Mouse (Mus musculus) heart, adult 2 months (tissue): Measurements from ENCODE around the gene Ncapd3.

Source experiments
- CTCF ChIP-seq: fragments of 200-600 bp; IDR thresholded peaks from 2 replicates; pipeline ENCODE4 v1.8.1; 2022; ENCODE audit warnings: antibody characterized with exemption, mild to moderate bottlenecking, moderate library complexity
- EP300 ChIP-seq: fragments of 200-500 bp; IDR thresholded peaks from 2 replicates; pipeline ENCODE4 v1.6.1; 2011; ENCODE audit warnings: low read depth, low read length, control low read depth; ENCODE audit not compliant: insufficient read depth

DNA sequence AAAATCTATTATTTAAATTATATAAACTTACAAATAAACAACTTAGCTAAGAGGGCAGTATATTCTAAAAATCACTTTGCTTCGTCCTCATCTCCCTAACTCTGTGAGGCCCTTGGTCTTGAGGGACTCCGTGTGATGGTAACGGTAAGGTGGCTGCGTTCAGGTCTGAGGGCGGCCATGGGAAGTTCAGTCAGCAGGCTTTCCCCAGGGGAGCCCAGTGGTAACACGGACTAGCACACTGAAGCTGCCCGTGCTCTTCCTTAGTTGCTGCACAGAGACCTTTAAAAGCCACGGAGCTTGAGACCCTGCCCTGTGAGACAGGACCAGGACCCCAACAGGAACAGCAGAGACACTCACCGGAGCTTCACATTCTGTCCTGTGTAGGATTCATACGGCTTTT is 11.0 kb upstream of the Ncapd3 start:
- no peak for TF ChIP-seq EP300
- no peak for TF ChIP-seq CTCF
